ENCODE assay signal across 8 mouse cellular contexts in genomic region chr8:94966578-94966977, GRCm38 (mm10). TPM values are rescaled to one million over a fixed set of nuclear protein-coding genes. Genes with fewer than 3 reads are reported as not detected.
DNase-seq lines count a peak whose midpoint lies in the region; ATAC-seq and TF ChIP-seq lines count a peak whose summit lies in the region.

No protein-coding gene starts in this region.

- H3K27ac ChIP-seq in heart, postnatal 0 days (ENCODE audit: low read depth): no peak overlapping the region
- H3K27ac ChIP-seq in midbrain, postnatal 0 days (ENCODE audit: low read depth, low read length): no peak overlapping the region
- no peak overlapping the region for H3K27ac ChIP-seq in heart, embryonic 10.5 days

- peaks cover 12% of the 10 kb centered on the region; the same call in 1 of the 2 replicates for H3K4me1 ChIP-seq in heart, postnatal 0 days (ENCODE audit: control insufficient read depth, insufficient read depth)
- H3K4me1 ChIP-seq in midbrain, postnatal 0 days (ENCODE audit: insufficient read depth, low read length): no peaks in the 10 kb centered on the region
- peaks cover 17% of the 10 kb centered on the region for H3K4me1 ChIP-seq in heart, embryonic 10.5 days

- H3K4me3 ChIP-seq in heart, postnatal 0 days (ENCODE audit: low read depth, low read length): no peak overlapping the region
- no peak overlapping the region for H3K4me3 ChIP-seq in midbrain, postnatal 0 days (ENCODE audit: low read depth, low read length)
- H3K4me3 ChIP-seq in heart, embryonic 10.5 days: no peak overlapping the region

- no peak for ATAC-seq in heart, postnatal 0 days (ENCODE audit: insufficient read depth, low read depth)
- ATAC-seq in CD4-positive, CD25-positive, alpha-beta regulatory T cell, adult 4 months: peak; percentile 63
- ATAC-seq in midbrain, postnatal 0 days (ENCODE audit: low FRiP score): no peak

- TF ChIP-seq EP300 in heart, postnatal 0 days (IDR thresholded peaks at IDR 0.05; ENCODE audit: low read depth): no peak

- 30% methylated on average over 7 of the region's 7 CpGs for WGBS in heart, postnatal 0 days
- 14% methylated on average over 7 of the region's 7 CpGs for WGBS in midbrain, postnatal 0 days
- WGBS in heart, embryonic 10.5 days: 20% methylated on average over 7 of the region's 7 CpGs

- H3K9ac ChIP-seq in heart, postnatal 0 days (replicated peaks; ENCODE audit: low read depth, low read length): no peak overlapping the region
- no peak overlapping the region for H3K9ac ChIP-seq in midbrain, postnatal 0 days (replicated peaks; ENCODE audit: low read length, poor library complexity, severe bottlenecking)

- H3K27me3 ChIP-seq in heart, postnatal 0 days (ENCODE audit: control insufficient read depth, insufficient read depth, low read length): no peaks in the 10 kb centered on the region
- H3K27me3 ChIP-seq in midbrain, postnatal 0 days (ENCODE audit: insufficient read depth, low read length): no peaks in the 10 kb centered on the region
- no peaks in the 10 kb centered on the region for H3K27me3 ChIP-seq in heart, embryonic 10.5 days (ENCODE audit: insufficient read depth, poor library complexity, severe bottlenecking)

- peak; percentile 56 for DNase-seq in heart, postnatal 0 days (ENCODE audit: low spot score)
- no peak for DNase-seq in heart, adult 9 months (ENCODE audit: low spot score in 2 of 2)
- DNase-seq in c-Kit-positive CD71-positive TER-119-positive erythroid progenitor cells, embryonic 14.5 days (ENCODE audit: low spot score): peak; percentile 76
- peak; percentile 70 for DNase-seq in kidney, postnatal 14 days
- DNase-seq in midbrain, postnatal 0 days (ENCODE audit: low spot score): peak; percentile 78
- DNase-seq in adrenal gland, postnatal 4 days (ENCODE audit: low spot score in 2 of 2): no peak
- no peak for DNase-seq in heart, embryonic 10.5 days (ENCODE audit: low spot score)

- H3K4me2 ChIP-seq in heart, postnatal 0 days (ENCODE audit: low read depth, low read length): no peak overlapping the region
- no peak overlapping the region for H3K4me2 ChIP-seq in midbrain, postnatal 0 days (ENCODE audit: low read depth, low read length, poor library complexity, severe bottlenecking)

- peak; percentile 62 for TF ChIP-seq CTCF in heart, postnatal 0 days (IDR thresholded peaks at IDR 0.05; ENCODE audit: low read depth)
- peak; percentile 87 for TF ChIP-seq CTCF in midbrain, postnatal 0 days (IDR thresholded peaks at IDR 0.05)

- no peaks in the 10 kb centered on the region for H3K9me3 ChIP-seq in heart, postnatal 0 days (replicated peaks; ENCODE audit: control insufficient read depth, low read length)
- H3K9me3 ChIP-seq in midbrain, postnatal 0 days (ENCODE audit: low read length): no peaks in the 10 kb centered on the region
- no peaks in the 10 kb centered on the region for H3K9me3 ChIP-seq in heart, embryonic 10.5 days

- no peaks in the 10 kb centered on the region for H3K36me3 ChIP-seq in heart, postnatal 0 days (replicated peaks; ENCODE audit: control insufficient read depth, insufficient read depth, low read length)
- no peaks in the 10 kb centered on the region for H3K36me3 ChIP-seq in midbrain, postnatal 0 days (ENCODE audit: insufficient read depth, low read length)
- no peaks in the 10 kb centered on the region for H3K36me3 ChIP-seq in heart, embryonic 10.5 days

RNA-seq across cellular contexts. Expression of gene Adgrg1, which starts 8.0 kb away (rescaled TPM):
- 8.0 and 19.2 TPM in 2 replicates for total RNA-seq in heart, postnatal 0 days (2014; rRNA removed; ENCODE audit: low replicate concordance)
- 5.6 and 6.6 TPM in 2 replicates for polyA plus RNA-seq in heart, postnatal 0 days (2015; fragmentation: Nextera tagmentation; extraction: Ambion mirVana)
- 1 to 10 TPM; 4.6 to 8.4 TPM for polyA plus RNA-seq in CD4-positive, CD25-positive, alpha-beta regulatory T cell, adult 4 months (2017; shearing (Covaris generic))
- total RNA-seq in midbrain, postnatal 0 days (2014; rRNA removed): 218 and 247 TPM in 2 replicates
- 114 and 125 TPM in 2 replicates for polyA plus RNA-seq in midbrain, postnatal 0 days (2015; fragmentation: Nextera tagmentation; extraction: Ambion mirVana)
- total RNA-seq in adrenal gland, postnatal 4 days (2021): 10 to 100 TPM; 38.3 to 62.3 TPM
- 9.0 and 16.6 TPM in 2 replicates for polyA plus RNA-seq in heart, embryonic 10.5 days (2016; fragmentation: Nextera tagmentation; extraction: Ambion mirVana)

RNA-seq across cellular contexts. Expression of gene Adgrg5, which starts 43.1 kb away (rescaled TPM):
- 0.12 TPM in 1 of 2 replicates, not detected in the other for total RNA-seq in heart, postnatal 0 days (2014; rRNA removed; ENCODE audit: low replicate concordance)
- polyA plus RNA-seq in heart, postnatal 0 days (2015; fragmentation: Nextera tagmentation; extraction: Ambion mirVana): 0.08 and 0.15 TPM in 2 replicates
- 1 to 10 TPM in 1 of 2 experiments, under 1 TPM in 1; 0.97 to 1.4 TPM for polyA plus RNA-seq in CD4-positive, CD25-positive, alpha-beta regulatory T cell, adult 4 months (2017; shearing (Covaris generic))
- total RNA-seq in midbrain, postnatal 0 days (2014; rRNA removed): not detected in 2 replicates
- 0.17 and 0.21 TPM in 2 replicates for polyA plus RNA-seq in midbrain, postnatal 0 days (2015; fragmentation: Nextera tagmentation; extraction: Ambion mirVana)
- total RNA-seq in adrenal gland, postnatal 4 days (2021): under 1 TPM; 0.28 to 0.42 TPM
- 0.69 and 0.79 TPM in 2 replicates for polyA plus RNA-seq in heart, embryonic 10.5 days (2016; fragmentation: Nextera tagmentation; extraction: Ambion mirVana)

RNA-seq across cellular contexts. Expression of gene Ccdc102a, which starts 48.7 kb away (rescaled TPM):
- 12.4 and 24.7 TPM in 2 replicates for total RNA-seq in heart, postnatal 0 days (2014; rRNA removed; ENCODE audit: low replicate concordance)
- 10.1 and 10.6 TPM in 2 replicates for polyA plus RNA-seq in heart, postnatal 0 days (2015; fragmentation: Nextera tagmentation; extraction: Ambion mirVana)
- not detected for polyA plus RNA-seq in CD4-positive, CD25-positive, alpha-beta regulatory T cell, adult 4 months (2017; shearing (Covaris generic))
- total RNA-seq in midbrain, postnatal 0 days (2014; rRNA removed): 5.4 and 6.1 TPM in 2 replicates
- 3.6 and 3.7 TPM in 2 replicates for polyA plus RNA-seq in midbrain, postnatal 0 days (2015; fragmentation: Nextera tagmentation; extraction: Ambion mirVana)
- 10 to 100 TPM; 13.3 to 14.0 TPM for total RNA-seq in adrenal gland, postnatal 4 days (2021)
- 22.0 and 31.0 TPM in 2 replicates for polyA plus RNA-seq in heart, embryonic 10.5 days (2016; fragmentation: Nextera tagmentation; extraction: Ambion mirVana)

RNA-seq across cellular contexts. Expression of gene Adgrg3, which starts 50.9 kb away (rescaled TPM):
- 4.4 and 5.4 TPM in 2 replicates for total RNA-seq in heart, postnatal 0 days (2014; rRNA removed; ENCODE audit: low replicate concordance)
- polyA plus RNA-seq in heart, postnatal 0 days (2015; fragmentation: Nextera tagmentation; extraction: Ambion mirVana): 2.7 and 2.8 TPM in 2 replicates
- under 1 TPM in 1 of 2 experiments, not detected in 1; 0.51 TPM for polyA plus RNA-seq in CD4-positive, CD25-positive, alpha-beta regulatory T cell, adult 4 months (2017; shearing (Covaris generic))
- total RNA-seq in midbrain, postnatal 0 days (2014; rRNA removed): 1.5 and 1.7 TPM in 2 replicates
- 0.59 and 0.88 TPM in 2 replicates for polyA plus RNA-seq in midbrain, postnatal 0 days (2015; fragmentation: Nextera tagmentation; extraction: Ambion mirVana)
- total RNA-seq in adrenal gland, postnatal 4 days (2021): 1 to 10 TPM; 6.2 to 7.8 TPM
- 3.0 and 3.9 TPM in 2 replicates for polyA plus RNA-seq in heart, embryonic 10.5 days (2016; fragmentation: Nextera tagmentation; extraction: Ambion mirVana)

Comparison
In these comparisons a context has a peak if more than half of its experiments do, and no peak if none do; other contexts are left out.
1. DNase-seq: peak in heart, postnatal 0 days (single experiment), c-Kit-positive CD71-positive TER-119-positive erythroid progenitor cells, embryonic 14.5 days (single experiment), kidney, postnatal 14 days (single experiment) and midbrain, postnatal 0 days (single experiment); none in heart, adult 9 months (0 of 2), adrenal gland, postnatal 4 days (0 of 2) and heart, embryonic 10.5 days (single experiment).